Mouse (Mus musculus) heart, adult 8-10 months (tissue): ENCODE data around the gene Lyl1. TPM values are rescaled to one million over a fixed set of nuclear protein-coding genes. Genes with fewer than 3 reads are reported as not detected.

ENCODE experiments used
- DNase-seq: peaks from one replicate; pipeline ENCODE4 v3.0.0; 2022; ENCODE audit warnings: low spot score
- total RNA-seq, 4 experiments: library from RNA; stranded (reverse); gene quantifications; 2 replicates each; pipeline ENCODE4 v1.2.4; 2022

Lyl1 gene
- total RNA-seq, 4 experiments from 2014 or later: 3.5 to 4.8 (median 4.3) TPM

GRCm38 (mm10) chr8:84722850-84723570 is 21.8 kb downstream of the Lyl1 start, which contains the start of gene G430095P16Rik:
Gene G430095P16Rik (plus strand): TSS chr8:84723007.
- DNase-seq: peak; percentile 72

- DNase-seq: no peak
Measured at GRCm38 (mm10) chr8:84723571-84723900, 22.3 kb downstream of the Lyl1 start.

GRCm38 (mm10) chr8:84724683-84725082 is 23.4 kb downstream of the Lyl1 start:
- no peak for DNase-seq

GRCm38 (mm10) chr8:84725246-84725940 is 24.1 kb downstream of the Lyl1 start:
- no peak for DNase-seq

- DNase-seq: no peak
Measured at GRCm38 (mm10) chr8:84725941-84726259, 24.6 kb downstream of the Lyl1 start.

GRCm38 (mm10) chr8:84728474-84728873 is 27.2 kb downstream of the Lyl1 start:
- no peak for DNase-seq

- DNase-seq: no peak
Measured at GRCm38 (mm10) chr8:84729921-84730362, 28.7 kb downstream of the Lyl1 start.

- DNase-seq: no peak
Measured at GRCm38 (mm10) chr8:84730541-84731370, 29.5 kb downstream of the Lyl1 start.

GRCm38 (mm10) chr8:84731371-84732177 is 30.3 kb downstream of the Lyl1 start:
- no peak for DNase-seq

GRCm38 (mm10) chr8:84732545-84732944 is 31.3 kb downstream of the Lyl1 start:
- no peak for DNase-seq

- DNase-seq: no peak
Measured at GRCm38 (mm10) chr8:84732996-84733395, 31.7 kb downstream of the Lyl1 start.

- no peak for DNase-seq
Measured at GRCm38 (mm10) chr8:84733959-84734358, 32.7 kb downstream of the Lyl1 start.

- DNase-seq: no peak
Measured at GRCm38 (mm10) chr8:84734680-84735079, 33.4 kb downstream of the Lyl1 start.

GRCm38 (mm10) chr8:84735597-84735996 is 34.3 kb downstream of the Lyl1 start:
- no peak for DNase-seq

- DNase-seq: no peak
Measured at GRCm38 (mm10) chr8:84736521-84736920, 35.3 kb downstream of the Lyl1 start.

GRCm38 (mm10) chr8:84737608-84738007 is 36.4 kb downstream of the Lyl1 start:
- DNase-seq: peak; percentile 81

GRCm38 (mm10) chr8:84738266-84738665 is 37.0 kb downstream of the Lyl1 start:
- no peak for DNase-seq

- DNase-seq: no peak
Measured at GRCm38 (mm10) chr8:84738715-84739400, 37.6 kb downstream of the Lyl1 start.

GRCm38 (mm10) chr8:84739401-84739742 is 38.1 kb downstream of the Lyl1 start:
- DNase-seq: no peak

- DNase-seq: no peak
Measured at GRCm38 (mm10) chr8:84740895-84741843, 39.9 kb downstream of the Lyl1 start.
